Mouse (Mus musculus) layer of hippocampus, postnatal 14 days (tissue): ENCODE measurements around the gene Tbxas1. TPM values are rescaled to one million over a fixed set of nuclear protein-coding genes. Genes with fewer than 3 reads are reported as not detected.
A peak's percentile ranks its signal among the peaks of the same experiment; 100 is the strongest.

Source experiments
- DNase-seq, 2 experiments: peaks; one replicate each; pipeline ENCODE4 v3.0.0; 2021 to 2022; ENCODE audit warnings: low spot score in 2 of 2, mixed read lengths in 1 of 2
- total RNA-seq, 2 experiments: library from RNA; stranded (reverse); gene quantifications; 2 replicates each; pipeline ENCODE4 v1.2.3; 2021

Gene Tbxas1
- total RNA-seq, 2 experiments from 2014 or later = 1.9 to 3.1 TPM

- DNase-seq = peak in 1 of 2 experiments; percentile 43
These were observed 107.9 kb downstream of the Tbxas1 start for GRCm38 (mm10) chr6:38983060-38983459.

DNA sequence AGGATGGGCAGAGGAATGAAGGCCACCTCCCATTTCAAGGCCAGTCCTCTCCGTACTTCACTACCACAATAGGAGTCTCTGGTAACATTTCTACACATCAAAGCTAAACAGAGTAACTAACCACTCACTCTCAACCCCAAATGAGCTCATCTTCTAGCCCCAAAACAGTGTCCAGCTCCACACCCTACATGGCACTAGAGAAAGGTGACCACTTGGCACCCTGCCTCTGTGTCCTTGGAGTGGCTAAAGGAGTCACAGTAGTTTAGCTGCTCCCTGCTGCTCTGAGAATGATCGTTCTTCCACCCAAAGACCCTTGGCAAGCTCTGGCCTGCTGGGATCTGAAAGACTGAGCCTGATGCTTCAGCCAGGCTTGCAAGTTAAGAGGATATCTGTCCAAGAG is 109.4 kb downstream of the Tbxas1 start:
- DNase-seq = no peak

- DNase-seq = no peak
These were observed 111.4 kb downstream of the Tbxas1 start for GRCm38 (mm10) chr6:38986641-38987040.

GRCm38 (mm10) chr6:38992016-38992415 is 116.8 kb downstream of the Tbxas1 start:
- no peak for DNase-seq

GRCm38 (mm10) chr6:38995774-38996173 is 120.6 kb downstream of the Tbxas1 start:
- no peak for DNase-seq

DNA sequence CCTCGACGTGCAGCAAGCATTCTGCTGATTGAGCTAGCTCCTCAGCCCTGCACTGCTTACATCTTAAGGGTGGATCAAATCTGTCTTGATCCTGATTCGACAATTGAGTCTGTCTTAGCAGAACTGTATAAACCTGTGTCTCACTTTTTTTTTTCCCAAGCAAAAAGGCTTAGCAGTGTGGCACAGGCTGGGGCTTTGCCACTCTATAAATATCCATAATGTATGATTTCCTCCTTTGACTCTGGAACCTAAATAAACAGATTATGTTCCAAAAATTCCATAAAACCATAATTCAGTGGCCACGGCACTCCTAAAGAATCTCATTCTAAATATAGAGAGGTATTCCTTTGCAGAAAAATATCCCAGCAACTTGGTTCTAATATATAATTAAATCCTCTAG is 122.6 kb downstream of the Tbxas1 start:
- DNase-seq = no peak

GRCm38 (mm10) chr6:39003126-39003525 is 127.9 kb downstream of the Tbxas1 start:
- no peak for DNase-seq

DNA sequence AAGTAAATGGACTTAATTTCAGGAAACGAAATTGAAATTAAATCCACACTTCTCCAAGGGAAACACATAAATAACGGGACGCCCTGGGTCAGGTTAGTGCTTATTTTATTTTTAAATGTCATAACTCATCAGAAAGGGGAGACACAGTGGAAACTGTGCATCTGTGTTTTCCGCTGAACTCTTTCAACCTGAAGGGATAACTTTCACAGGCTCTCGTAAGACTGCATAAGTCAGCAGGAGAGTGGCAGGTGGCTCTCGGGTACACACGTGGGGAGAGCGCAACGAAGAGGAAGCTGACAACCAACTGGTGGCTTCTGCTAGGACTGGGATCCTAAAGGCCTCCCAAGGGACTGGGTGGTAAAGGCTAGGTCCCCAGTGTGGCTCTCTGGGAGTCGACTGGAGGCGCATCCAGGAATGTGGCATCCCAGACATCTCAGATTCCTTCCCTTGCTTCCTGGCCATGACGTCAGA is 128.8 kb downstream of the Tbxas1 start:
- no peak for DNase-seq

- no peak for DNase-seq
These were observed 130.2 kb downstream of the Tbxas1 start for GRCm38 (mm10) chr6:39005267-39005944.

- peak in 1 of 2 experiments; percentile 67 for DNase-seq
These were observed 130.9 kb downstream of the Tbxas1 start for GRCm38 (mm10) chr6:39005945-39006572.

DNA sequence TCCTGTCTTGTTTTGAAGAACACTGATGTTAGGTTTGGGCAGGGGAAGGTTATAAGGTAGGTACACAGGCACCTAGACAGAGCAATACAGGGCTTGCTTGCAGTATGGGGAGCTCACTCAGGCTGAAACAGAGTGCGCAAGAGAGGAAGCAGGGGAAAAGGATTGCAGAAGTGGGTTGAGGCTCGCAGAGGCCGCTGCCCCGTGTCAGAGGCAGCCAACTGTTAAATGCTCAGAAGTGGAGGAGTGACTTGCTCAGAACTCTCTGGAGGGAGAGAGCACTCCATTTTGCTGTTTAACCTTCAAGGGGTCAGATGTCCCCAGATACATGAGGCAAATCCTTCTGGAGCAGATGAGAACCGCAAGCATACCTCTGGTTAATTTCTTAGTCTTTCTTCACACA is 132.0 kb downstream of the Tbxas1 start:
- DNase-seq = no peak

- DNase-seq = no peak
These were observed 132.9 kb downstream of the Tbxas1 start for GRCm38 (mm10) chr6:39008116-39008515.

DNA sequence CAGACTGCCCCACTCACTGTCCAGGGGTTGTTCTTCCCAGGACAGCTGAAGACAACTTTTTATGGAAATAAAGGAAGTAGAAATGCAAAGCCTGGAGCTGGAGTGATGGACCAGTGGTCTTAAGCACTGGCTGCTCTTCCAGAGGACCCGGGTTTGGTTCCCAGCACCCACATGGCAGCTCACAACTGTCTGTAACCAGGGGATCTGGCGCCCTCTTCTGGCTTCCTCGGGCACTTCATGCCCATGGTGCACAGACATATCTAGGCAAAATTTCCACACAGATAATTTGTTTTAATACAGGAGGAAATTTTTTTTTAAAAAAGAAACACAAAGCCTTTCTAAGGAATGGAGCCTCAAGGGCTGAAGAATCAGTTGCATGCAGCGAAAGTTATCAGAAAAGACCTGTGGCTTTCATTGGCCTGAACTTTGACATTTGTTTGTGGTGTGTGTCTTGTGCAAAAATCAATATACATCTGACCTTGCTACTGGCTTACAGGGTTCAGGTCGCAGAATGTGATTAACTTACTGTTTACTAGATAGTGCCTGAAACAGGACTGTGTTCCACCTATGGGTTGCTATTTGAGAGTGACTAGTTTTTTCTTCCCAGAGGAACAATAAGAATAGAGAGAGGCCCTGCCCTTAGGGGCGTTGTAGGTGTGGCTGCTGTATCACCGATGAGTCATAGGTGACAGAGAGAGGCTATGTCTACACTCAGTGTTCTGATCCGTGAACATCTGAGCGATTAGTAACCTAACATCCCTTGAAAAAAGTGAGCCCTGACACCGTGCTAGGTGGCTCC is 138.0 kb downstream of the Tbxas1 start:
- DNase-seq = no peak

GRCm38 (mm10) chr6:39017942-39018341 is 142.7 kb downstream of the Tbxas1 start:
- no peak for DNase-seq

- DNase-seq = peak in 1 of 2 experiments; percentile 11
These were observed 143.6 kb downstream of the Tbxas1 start for GRCm38 (mm10) chr6:39018805-39019204.

- DNase-seq = peak; percentile 24 to 39
These were observed 144.0 kb downstream of the Tbxas1 start for GRCm38 (mm10) chr6:39019219-39019618.

DNA sequence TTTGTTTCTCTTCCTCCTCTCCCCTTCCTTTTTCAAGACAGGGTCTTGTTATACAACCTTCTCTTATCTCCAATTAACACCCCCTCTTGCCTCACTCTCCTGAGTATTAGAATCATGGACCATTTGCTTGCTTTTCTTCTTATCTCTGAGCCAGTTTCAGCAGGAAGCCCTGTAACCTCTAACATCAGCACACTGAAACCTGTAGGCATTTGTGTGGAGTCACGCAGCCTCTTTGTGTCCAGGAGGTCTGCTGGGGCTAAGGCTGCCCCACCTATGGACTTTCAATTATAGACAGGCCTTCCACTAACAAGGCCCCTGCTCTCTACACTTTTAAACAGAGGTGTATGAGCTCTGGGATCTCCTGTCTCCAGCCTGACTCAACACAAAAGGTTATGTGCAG is 146.7 kb downstream of the Tbxas1 start:
- DNase-seq = no peak

GRCm38 (mm10) chr6:39022461-39023181 is 147.4 kb downstream of the Tbxas1 start:
- DNase-seq = no peak

- DNase-seq = no peak
These were observed 149.4 kb downstream of the Tbxas1 start for GRCm38 (mm10) chr6:39024631-39025030.

DNA sequence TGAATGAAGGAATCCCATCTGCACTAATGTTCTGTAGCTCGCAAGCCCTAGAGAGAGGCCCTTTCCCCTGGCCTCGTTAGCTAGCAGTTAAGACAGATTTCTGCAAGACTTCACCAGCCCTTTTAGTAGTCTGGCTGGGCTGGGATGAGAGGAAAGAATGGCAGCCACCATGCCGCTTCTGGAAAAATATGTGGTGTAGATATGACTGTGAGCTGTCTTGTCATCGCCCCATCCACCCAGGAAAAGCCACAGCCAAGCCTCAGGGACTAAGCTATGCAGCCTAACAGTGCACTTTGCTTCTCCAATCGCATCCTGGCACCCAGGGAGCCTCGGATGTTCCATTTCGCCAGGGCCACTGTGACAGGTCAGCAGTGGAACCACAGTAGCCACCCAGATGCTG is 149.8 kb downstream of the Tbxas1 start:
- no peak for DNase-seq

DNA sequence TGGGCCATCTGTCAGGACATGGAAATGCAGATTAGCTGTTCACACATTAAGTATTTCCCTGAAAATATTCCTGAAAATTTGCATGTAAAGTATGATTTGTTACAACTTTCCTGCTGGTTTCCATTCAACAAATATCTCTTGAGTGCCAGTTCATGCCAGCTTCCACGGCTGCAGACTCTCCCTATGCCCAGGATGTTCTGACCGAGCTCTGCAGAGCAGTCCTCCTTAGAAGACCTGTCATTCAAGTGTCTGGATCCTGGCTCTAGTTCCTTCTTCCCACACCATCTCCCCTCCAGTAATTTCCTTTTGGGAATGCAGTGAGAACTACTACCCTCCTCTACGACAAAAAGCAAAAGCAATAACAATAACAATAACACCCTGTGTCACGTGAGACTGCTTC is 155.5 kb downstream of the Tbxas1 start:
- no peak for DNase-seq
